Mouse (Mus musculus): ENCODE data around the gene Scamp2.

GRCm38 (mm10) chr9:57602098-57602497 lies 41.4 kb downstream of the Scamp2 start:
- TF ChIP-seq ZNF384 (IDR thresholded peaks at IDR 0.05; ENCODE audit: low read depth, low read length) (no peak), MAFK (IDR thresholded peaks at IDR 0.05; ENCODE audit: insufficient read depth, low read depth, low read length) (no peak), HCFC1 (IDR thresholded peaks at IDR 0.05; ENCODE audit: borderline replicate concordance, insufficient read depth, low read length) (no peak), CHD2 (IDR thresholded peaks at IDR 0.05; ENCODE audit: low read depth, low read length) (no peak)

All from ES-E14 (cell line).